Mouse (Mus musculus) c-Kit-positive CD71-positive TER-119-negative erythroid progenitor cells, embryonic 14.5 days (primary cell): ENCODE measurements around the gene Jak1.
"Not testable (repeated sequence)": the region's sequence is repeated elsewhere in the genome, so short reads cannot be mapped to it uniquely, and the experiment has no call there.

Experiments
- DNase-seq: peaks from one replicate; pipeline ENCODE4 v3.0.0-alpha.2; 2013; ENCODE audit warnings: low read depth

Gene Jak1

GRCm38 (mm10) chr4:101276456-101277070, 11.5 kb upstream of the Jak1 start:
- no peak for DNase-seq

GRCm38 (mm10) chr4:101275881-101276280, 10.8 kb upstream of the Jak1 start:
- DNase-seq: no peak

GRCm38 (mm10) chr4:101270734-101271133, 5.7 kb upstream of the Jak1 start:
- no peak for DNase-seq

GRCm38 (mm10) chr4:101268506-101268905, 3.4 kb upstream of the Jak1 start:
- not testable (repeated sequence) for DNase-seq

GRCm38 (mm10) chr4:101265523-101265922, 441 bp upstream of the Jak1 start:
- DNase-seq: no peak

GRCm38 (mm10) chr4:101263968-101264740, 928 bp downstream of the Jak1 start:
- no peak for DNase-seq

GRCm38 (mm10) chr4:101261596-101261995, 3.5 kb downstream of the Jak1 start:
- no peak for DNase-seq

GRCm38 (mm10) chr4:101260744-101261291, 4.3 kb downstream of the Jak1 start:
- DNase-seq: no peak

- no peak for DNase-seq
These were observed 8.4 kb downstream of the Jak1 start for GRCm38 (mm10) chr4:101256526-101257210.

GRCm38 (mm10) chr4:101254606-101255349, 10.3 kb downstream of the Jak1 start:
- DNase-seq: no peak

GRCm38 (mm10) chr4:101254015-101254414, 11.1 kb downstream of the Jak1 start:
- no peak for DNase-seq

- no peak for DNase-seq
These were observed 12.1 kb downstream of the Jak1 start for GRCm38 (mm10) chr4:101252781-101253622.

- no peak for DNase-seq
These were observed 13.1 kb downstream of the Jak1 start for GRCm38 (mm10) chr4:101252016-101252415.

- DNase-seq: no peak
These were observed 14.9 kb downstream of the Jak1 start for GRCm38 (mm10) chr4:101249977-101250743.

- DNase-seq: no peak
These were observed 17.7 kb downstream of the Jak1 start for GRCm38 (mm10) chr4:101247355-101247754.

- DNase-seq: no peak
These were observed 18.5 kb downstream of the Jak1 start for GRCm38 (mm10) chr4:101246569-101246968.

- DNase-seq: no peak
These were observed 20.6 kb downstream of the Jak1 start for GRCm38 (mm10) chr4:101244257-101245011.

GRCm38 (mm10) chr4:101240875-101241173, 24.3 kb downstream of the Jak1 start:
- DNase-seq: no peak

GRCm38 (mm10) chr4:101240163-101240874, 24.8 kb downstream of the Jak1 start:
- no peak for DNase-seq
